Mouse (Mus musculus) left cerebral cortex, adult 2 months (tissue): Measurements from ENCODE around the gene Ccn6. TPM values are rescaled to one million over a fixed set of nuclear protein-coding genes. Genes with fewer than 3 reads are reported as not detected.

Experiments
- DNase-seq, 2 experiments: peaks; one replicate each; pipeline ENCODE4 v3.0.0; 2021 to 2022; ENCODE audit warnings: low spot score in 2 of 2, mixed read lengths in 1 of 2; ENCODE audit errors: extremely low spot score in 1 of 2
- H3K27ac ChIP-seq: fragments of 200-600 bp; 2 replicates; pipeline ENCODE4 v1.8.1; 2022
- H3K4me3 ChIP-seq: fragments of 200-600 bp; 2 replicates; pipeline ENCODE4 v1.8.1; 2022
- CTCF ChIP-seq: fragments of 200-600 bp; IDR thresholded peaks from 2 replicates; pipeline ENCODE4 v1.8.1; 2022; ENCODE audit warnings: antibody characterized with exemption, mild to moderate bottlenecking, moderate library complexity
- intact Hi-C: fragments of 180-260 bp; cut with DNase I; formaldehyde crosslinking; loops from one replicate; pipeline ENCODE4 v1.15.1; 2025
- total RNA-seq, 2 experiments: library from RNA; stranded (reverse); gene quantifications; 2 replicates each; pipeline ENCODE4 v1.2.3; 2021

Ccn6 gene
- total RNA-seq, 2 experiments from 2014 or later, result 0.57 TPM; not detected in 1

- intact Hi-C loops, result no loop called here
- Histone ChIP-seq H3K4me3 (no peak overlapping the region), H3K27ac (no peak overlapping the region)
- DNase-seq, result no peak
- no peak for TF ChIP-seq CTCF
These were observed 6.9 kb downstream of the Ccn6 start for GRCm38 (mm10) chr10:39156719-39157118.

GRCm38 (mm10) chr10:39142216-39142615 lies 21.4 kb downstream of the Ccn6 start:
- no peak overlapping the region for H3K4me3 ChIP-seq
- no peak overlapping the region for H3K27ac ChIP-seq
- intact Hi-C loops, result no loop called here
- no peak for DNase-seq
- TF ChIP-seq CTCF, result no peak

- TF ChIP-seq CTCF, result no peak
- H3K27ac ChIP-seq, result no peak overlapping the region
- no peak for DNase-seq
- no peak overlapping the region for H3K4me3 ChIP-seq
- intact Hi-C loops, result no loop called here
These were observed 22.2 kb downstream of the Ccn6 start for GRCm38 (mm10) chr10:39141401-39141800.

GRCm38 (mm10) chr10:39140843-39141242 lies 22.8 kb downstream of the Ccn6 start:
- Histone ChIP-seq H3K4me3 (no peak overlapping the region), H3K27ac (no peak overlapping the region)
- TF ChIP-seq CTCF, result no peak
- intact Hi-C loops, result no loop called here
- DNase-seq, result no peak

GRCm38 (mm10) chr10:39138761-39139160 lies 24.8 kb downstream of the Ccn6 start:
- intact Hi-C loops, result no loop called here
- DNase-seq, result no peak
- Histone ChIP-seq H3K4me3 (no peak overlapping the region), H3K27ac (no peak overlapping the region)
- TF ChIP-seq CTCF, result no peak

GRCm38 (mm10) chr10:39137766-39138165 lies 25.8 kb downstream of the Ccn6 start:
- intact Hi-C loops, result no loop called here
- H3K27ac ChIP-seq, result no peak overlapping the region
- DNase-seq, result no peak
- TF ChIP-seq CTCF, result no peak
- no peak overlapping the region for H3K4me3 ChIP-seq

GRCm38 (mm10) chr10:39133462-39134310 lies 29.9 kb downstream of the Ccn6 start, which contains the start of the genes Fam229b and Tube1:
TSS of gene Fam229b (minus strand) at chr10:39133914.
TSS of gene Tube1 (plus strand) at chr10:39133976.
- intact Hi-C loops, result no loop called here
- Histone ChIP-seq H3K4me3 (peak within 1 kb of the TSS; percentile 77), H3K27ac (peak within 1 kb of the TSS; percentile 82)
- DNase-seq, result peak; percentile 92 to 93
- no peak; the same call in 1 of the 2 replicates for TF ChIP-seq CTCF

GRCm38 (mm10) chr10:39121412-39121811 lies 42.2 kb downstream of the Ccn6 start:
- intact Hi-C loops, result no loop called here
- TF ChIP-seq CTCF, result peak; percentile 50
- H3K27ac ChIP-seq, result no peak overlapping the region
- DNase-seq, result no peak
- no peak overlapping the region for H3K4me3 ChIP-seq

GRCm38 (mm10) chr10:39109489-39109874 lies 54.1 kb downstream of the Ccn6 start:
- intact Hi-C loops, result no loop called here
- no peak for DNase-seq

GRCm38 (mm10) chr10:39108837-39109488 lies 54.6 kb downstream of the Ccn6 start:
- no peak for TF ChIP-seq CTCF
- DNase-seq, result no peak
- Histone ChIP-seq H3K4me3 (no peak overlapping the region), H3K27ac (no peak overlapping the region)
- intact Hi-C loops, result no loop called here

More at GRCm38 (mm10) chr10:39109489-39109874, 54.1 kb downstream of the Ccn6 start:
- Histone ChIP-seq H3K4me3 (no peak overlapping the region), H3K27ac (no peak overlapping the region)
- TF ChIP-seq CTCF, result no peak

- no peak for DNase-seq
- no peak overlapping the region for H3K27ac ChIP-seq
- no peak overlapping the region for H3K4me3 ChIP-seq
- intact Hi-C loops, result no loop called here
- TF ChIP-seq CTCF, result no peak
These were observed 56.7 kb downstream of the Ccn6 start for GRCm38 (mm10) chr10:39106935-39107334.

- Histone ChIP-seq H3K4me3 (no peak overlapping the region), H3K27ac (no peak overlapping the region)
- no peak for DNase-seq
- intact Hi-C loops, result no loop called here
- no peak for TF ChIP-seq CTCF
These were observed 57.2 kb downstream of the Ccn6 start for GRCm38 (mm10) chr10:39106413-39106812.
